Mouse (Mus musculus) ES-E14 (cell line): ENCODE results near the gene S100a4.

ENCODE experiments used
- CHD2 ChIP-seq: IDR thresholded peaks from 2 replicates; pipeline ENCODE4 v1.6.1; 2014; ENCODE audit warnings: mild to moderate bottlenecking, low read depth, low read length, inconsistent platforms
- ZNF384 ChIP-seq: IDR thresholded peaks from 2 replicates; pipeline ENCODE4 v1.6.1; 2012; ENCODE audit warnings: low read depth, low read length, inconsistent platforms

- TF ChIP-seq ZNF384 (no peak), CHD2 (no peak)
These were observed 28.4 kb downstream of the S100a4 start for GRCm38 (mm10) chr3:90631984-90632383.
